Mouse (Mus musculus): Measurements from ENCODE around the gene Gm28035. TPM values are rescaled to one million over a fixed set of nuclear protein-coding genes. Genes with fewer than 3 reads are reported as not detected.
A peak's percentile ranks its signal among the peaks of the same experiment; 100 is the strongest.

The Gm28035 gene
- polyA plus RNA-seq, 1 experiment from 2014 or later = 0.30 TPM

DNA sequence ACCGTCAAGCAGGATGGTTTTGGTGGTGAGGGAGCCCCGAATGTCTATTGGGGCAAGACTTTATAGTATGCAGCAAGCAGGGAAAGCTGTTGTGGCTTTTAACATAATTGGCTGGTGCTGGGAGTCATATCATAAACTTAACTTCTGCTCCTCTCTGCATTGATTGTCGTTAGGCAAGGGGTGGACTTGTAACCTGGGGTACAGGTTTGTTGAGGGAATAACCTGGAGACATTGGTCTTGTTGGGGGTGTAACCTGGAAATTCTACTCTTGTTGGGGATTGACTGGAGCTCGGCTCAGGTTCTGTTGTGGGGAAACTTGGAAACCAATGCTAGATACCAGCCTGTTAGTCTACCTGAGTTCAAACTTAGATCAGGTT lies 28.2 kb upstream of the Gm28035 start:
- H3K27me3 ChIP-seq = no peaks in the 10 kb centered on the region
- WGBS = 78% methylated on average over 4 of the region's 4 CpGs
- H3K9me3 ChIP-seq (replicated peaks) = no peaks in the 10 kb centered on the region

DNA sequence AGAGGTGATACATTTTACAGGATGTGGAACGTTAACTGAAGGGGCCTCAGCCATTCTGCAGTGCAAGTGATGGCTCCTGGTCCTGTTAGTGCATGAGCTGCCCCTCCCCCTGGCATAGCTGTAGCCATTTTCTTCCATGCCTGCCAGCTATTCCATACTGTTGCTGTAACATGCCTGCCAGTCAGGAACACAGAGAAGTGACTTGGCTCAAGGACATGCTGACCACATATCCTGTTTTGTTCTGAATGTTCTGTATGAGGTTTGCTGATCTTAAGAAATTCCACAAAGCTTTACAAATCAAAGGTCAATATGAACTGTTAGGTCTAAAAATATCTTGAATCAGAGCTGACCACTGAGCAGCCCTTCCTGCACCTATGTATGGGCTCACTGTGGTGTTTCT lies 27.4 kb upstream of the Gm28035 start:
- 77% methylated on average over 1 of the region's 1 CpGs for WGBS
- Histone ChIP-seq H3K4me2 (replicated peaks) (no peak overlapping the region), H3K4me3 (no peak overlapping the region), H3K9me3 (replicated peaks) (no peaks in the 10 kb centered on the region), H3K9ac (no peak overlapping the region), H3K36me3 (no peaks in the 10 kb centered on the region), H3K4me1 (no peaks in the 10 kb centered on the region), H3K27me3 (no peaks in the 10 kb centered on the region), H3K27ac (no peak overlapping the region)
- ATAC-seq (ENCODE audit: low FRiP score) = no peak

More for the DNA sequence above, 28.2 kb upstream of the Gm28035 start:
- no peaks in the 10 kb centered on the region for H3K36me3 ChIP-seq
- H3K4me2 ChIP-seq (replicated peaks) = no peak overlapping the region
- no peak overlapping the region for H3K27ac ChIP-seq
- H3K4me3 ChIP-seq = no peak overlapping the region
- H3K4me1 ChIP-seq = no peaks in the 10 kb centered on the region
- ATAC-seq (ENCODE audit: low FRiP score) = no peak
- no peak overlapping the region for H3K9ac ChIP-seq

DNA sequence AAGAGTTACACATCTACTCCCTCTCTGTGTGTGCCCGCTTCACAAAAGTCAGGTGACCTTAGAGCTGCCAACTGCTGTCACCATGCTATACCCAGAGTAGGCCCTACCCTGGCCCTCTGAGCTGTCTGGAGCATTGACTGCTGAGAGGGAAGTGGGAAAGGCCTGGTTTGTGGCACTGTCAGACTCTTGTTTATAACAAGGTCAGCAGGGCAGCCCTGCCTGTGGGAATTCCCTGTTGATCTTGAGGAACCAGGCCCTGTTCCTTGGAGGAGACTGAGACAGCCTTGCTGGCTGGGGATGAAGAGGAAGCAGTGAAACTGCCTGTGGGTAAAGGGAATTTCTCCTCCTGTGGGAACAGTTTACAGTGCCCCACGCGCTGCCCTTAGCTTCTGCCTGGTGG lies 25.6 kb upstream of the Gm28035 start:
- Histone ChIP-seq H3K4me3 (no peak overlapping the region), H3K4me2 (replicated peaks) (no peak overlapping the region), H3K9me3 (replicated peaks) (no peaks in the 10 kb centered on the region), H3K4me1 (no peaks in the 10 kb centered on the region), H3K36me3 (no peaks in the 10 kb centered on the region), H3K9ac (no peak overlapping the region), H3K27ac (no peak overlapping the region), H3K27me3 (no peaks in the 10 kb centered on the region)
- 85% methylated on average over 3 of the region's 3 CpGs for WGBS
- no peak for ATAC-seq (ENCODE audit: low FRiP score)

DNA sequence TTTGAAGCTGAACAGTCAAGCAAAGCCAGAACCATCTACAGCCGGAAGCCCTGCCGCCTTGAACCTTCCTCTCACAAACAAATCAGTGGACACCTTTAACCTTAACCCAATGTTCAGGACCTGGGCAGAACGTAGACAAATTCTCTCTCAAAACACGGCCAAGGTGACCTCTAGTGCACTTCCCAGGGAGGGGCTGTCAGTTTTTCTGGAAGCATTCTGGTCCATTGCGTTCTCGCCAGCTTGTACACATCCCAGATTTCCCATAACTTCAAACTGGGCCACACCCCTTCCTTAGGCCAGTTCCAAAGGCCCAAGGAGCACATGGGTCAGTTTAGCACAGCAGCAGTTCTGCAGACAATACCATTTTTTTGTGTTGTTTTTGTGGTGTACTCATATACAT lies 24.9 kb upstream of the Gm28035 start:
- no peaks in the 10 kb centered on the region for H3K4me1 ChIP-seq
- no peak overlapping the region for H3K4me2 ChIP-seq (replicated peaks)
- no peak for ATAC-seq (ENCODE audit: low FRiP score)
- H3K27ac ChIP-seq = no peak overlapping the region
- 72% methylated on average over 6 of the region's 6 CpGs for WGBS
- H3K4me3 ChIP-seq = no peak overlapping the region
- no peaks in the 10 kb centered on the region for H3K27me3 ChIP-seq
- H3K36me3 ChIP-seq = no peaks in the 10 kb centered on the region
- no peak overlapping the region for H3K9ac ChIP-seq
- no peaks in the 10 kb centered on the region for H3K9me3 ChIP-seq (replicated peaks)

- Histone ChIP-seq H3K9ac (no peak overlapping the region), H3K4me3 (no peak overlapping the region), H3K9me3 (replicated peaks) (no peaks in the 10 kb centered on the region), H3K27me3 (no peaks in the 10 kb centered on the region), H3K36me3 (no peaks in the 10 kb centered on the region), H3K27ac (no peak overlapping the region), H3K4me1 (no peaks in the 10 kb centered on the region), H3K4me2 (replicated peaks) (no peak overlapping the region)
- 97% methylated on average over 5 of the region's 5 CpGs for WGBS
- no peak for ATAC-seq (ENCODE audit: low FRiP score)
Measured at GRCm38 (mm10) chr2:30216293-30216692, 24.1 kb upstream of the Gm28035 start.

GRCm38 (mm10) chr2:30235593-30235992 lies 4.8 kb upstream of the Gm28035 start:
- Histone ChIP-seq H3K36me3 (peaks cover 7% of the 10 kb centered on the region), H3K27me3 (no peaks in the 10 kb centered on the region), H3K4me1 (peaks cover 22% of the 10 kb centered on the region), H3K9me3 (replicated peaks) (no peaks in the 10 kb centered on the region), H3K4me3 (no peak overlapping the region), H3K9ac (no peak overlapping the region), H3K27ac (no peak overlapping the region), H3K4me2 (replicated peaks) (no peak overlapping the region)
- no peak for ATAC-seq (ENCODE audit: low FRiP score)
- 88% methylated on average over 5 of the region's 5 CpGs for WGBS

- WGBS = 6% methylated on average over 18 of the region's 18 CpGs
- ATAC-seq (ENCODE audit: low FRiP score) = no peak
- Histone ChIP-seq H3K4me2 (replicated peaks) (peak overlapping the region; percentile 91), H3K27ac (peak overlapping the region; percentile 69), H3K4me3 (peak overlapping the region; percentile 93), H3K4me1 (peaks cover 22% of the 10 kb centered on the region), H3K9ac (peak overlapping the region; percentile 69), H3K9me3 (replicated peaks) (no peaks in the 10 kb centered on the region), H3K36me3 (peaks cover 17% of the 10 kb centered on the region), H3K27me3 (no peaks in the 10 kb centered on the region)
Measured at GRCm38 (mm10) chr2:30236426-30237198, 3.8 kb upstream of the Gm28035 start.

GRCm38 (mm10) chr2:30237199-30237880 lies 3.0 kb upstream of the Gm28035 start, which contains the start of gene Lrrc8a:
Gene Lrrc8a, plus strand, starts transcription at chr2:30237715.
- H3K4me3 ChIP-seq = peak within 1 kb of the TSS; percentile 93
- no peaks in the 10 kb centered on the region for H3K27me3 ChIP-seq
- H3K4me2 ChIP-seq (replicated peaks) = peak within 1 kb of the TSS; percentile 91
- peak; percentile 97 for ATAC-seq (ENCODE audit: low FRiP score)
- H3K27ac ChIP-seq = peak within 1 kb of the TSS; percentile 95
- H3K9ac ChIP-seq = peak within 1 kb of the TSS; percentile 92
- under 1% methylated on average over 55 of the region's 67 CpGs for WGBS
- H3K36me3 ChIP-seq = peaks cover 25% of the 10 kb centered on the region
- no peaks in the 10 kb centered on the region for H3K9me3 ChIP-seq (replicated peaks)
- H3K4me1 ChIP-seq = peaks cover 22% of the 10 kb centered on the region

- WGBS = 0% methylated on average over 34 of the region's 42 CpGs
- Histone ChIP-seq H3K4me2 (replicated peaks) (peak overlapping the region; percentile 91), H3K4me1 (peaks cover 27% of the 10 kb centered on the region)
Measured at GRCm38 (mm10) chr2:30237881-30238280, 2.5 kb upstream of the Gm28035 start.

DNA sequence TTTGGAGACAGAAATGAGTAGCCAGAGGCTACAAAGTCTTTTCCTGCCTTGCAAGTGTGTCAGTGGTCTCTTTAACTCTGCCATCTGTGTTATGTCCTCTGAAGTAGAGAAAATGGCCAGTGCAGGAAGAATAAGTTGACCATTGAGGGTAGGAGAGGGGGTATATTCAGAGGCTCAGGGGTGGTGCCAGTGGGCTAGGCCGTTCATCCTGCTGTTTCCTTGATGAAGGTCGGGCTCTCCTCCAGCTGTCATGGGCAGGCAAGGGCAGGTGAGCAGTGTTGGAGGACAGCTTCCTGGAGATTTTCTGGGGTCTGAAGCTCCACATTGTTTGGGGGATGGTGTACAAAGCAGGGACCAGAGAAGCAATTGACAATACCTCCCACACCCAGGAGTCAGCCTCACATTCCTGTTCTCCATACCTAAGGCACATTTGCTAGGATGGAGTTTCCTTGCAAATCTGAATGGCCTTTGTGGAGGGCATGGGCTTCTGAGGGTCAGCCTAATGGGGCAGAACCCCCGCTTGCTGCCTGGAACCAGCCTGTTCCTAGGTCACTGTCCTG lies 1.4 kb upstream of the Gm28035 start:
- 68% methylated on average over 3 of the region's 3 CpGs for WGBS

More at GRCm38 (mm10) chr2:30237881-30238280, 2.5 kb upstream of the Gm28035 start:
- Histone ChIP-seq H3K27me3 (no peaks in the 10 kb centered on the region), H3K27ac (peak overlapping the region; percentile 95), H3K4me3 (peak overlapping the region; percentile 93), H3K9me3 (replicated peaks) (no peaks in the 10 kb centered on the region), H3K9ac (peak overlapping the region; percentile 92), H3K36me3 (peaks cover 30% of the 10 kb centered on the region)
- ATAC-seq (ENCODE audit: low FRiP score) = peak; percentile 91

GRCm38 (mm10) chr2:30239777-30240176 lies 590 bp upstream of the Gm28035 start:
- H3K4me1 ChIP-seq = peaks cover 31% of the 10 kb centered on the region
- no peak overlapping the region for H3K27ac ChIP-seq
- ATAC-seq (ENCODE audit: low FRiP score) = no peak
- WGBS = 85% methylated on average over 4 of the region's 4 CpGs
- peak overlapping the region; percentile 92; the same call in 1 of the 2 replicates for H3K9ac ChIP-seq
- no peaks in the 10 kb centered on the region for H3K9me3 ChIP-seq (replicated peaks)
- no peak overlapping the region for H3K4me2 ChIP-seq (replicated peaks)
- H3K27me3 ChIP-seq = no peaks in the 10 kb centered on the region
- H3K36me3 ChIP-seq = peaks cover 46% of the 10 kb centered on the region
- no peak overlapping the region for H3K4me3 ChIP-seq

More for the DNA sequence above, 1.4 kb upstream of the Gm28035 start:
- Histone ChIP-seq H3K9ac (peak overlapping the region; percentile 92), H3K36me3 (peaks cover 41% of the 10 kb centered on the region), H3K9me3 (replicated peaks) (no peaks in the 10 kb centered on the region), H3K4me2 (replicated peaks) (peak overlapping the region; percentile 91), H3K4me3 (peak overlapping the region; percentile 93), H3K27me3 (no peaks in the 10 kb centered on the region), H3K27ac (no peak overlapping the region), H3K4me1 (peaks cover 27% of the 10 kb centered on the region)
- ATAC-seq (ENCODE audit: low FRiP score) = no peak

- Histone ChIP-seq H3K4me1 (peaks cover 26% of the 10 kb centered on the region), H3K36me3 (peaks cover 58% of the 10 kb centered on the region), H3K4me3 (no peak overlapping the region)
Measured at GRCm38 (mm10) chr2:30242509-30242908, 2.1 kb downstream of the Gm28035 start.

More at GRCm38 (mm10) chr2:30242509-30242908, 2.1 kb downstream of the Gm28035 start:
- no peak overlapping the region for H3K4me2 ChIP-seq (replicated peaks)
- no peaks in the 10 kb centered on the region for H3K27me3 ChIP-seq
- H3K27ac ChIP-seq = no peak overlapping the region
- no peaks in the 10 kb centered on the region for H3K9me3 ChIP-seq (replicated peaks)
- H3K9ac ChIP-seq = no peak overlapping the region; the same call in 1 of the 2 replicates
- ATAC-seq (ENCODE audit: low FRiP score) = no peak
- WGBS = 31% methylated on average over 4 of the region's 4 CpGs
